Mouse (Mus musculus) lung, adult 2 months (tissue): ENCODE measurements at regions not wholly inside any gene's neighbourhood (a gene's known extent, or its start where the extent isn't known, plus 50 kb on each side); places are given as distances from the start of the nearest gene placed in this dataset.

Experiments
- DNase-seq: peaks from one replicate; pipeline ENCODE4 v3.0.0; 2022
- H3K4me1 ChIP-seq: fragments of 200-500 bp; 2 replicates; pipeline ENCODE4 v1.6.1; 2011; ENCODE audit warnings: low read length; ENCODE audit not compliant: control insufficient read depth, insufficient read depth
- H3K4me3 ChIP-seq: fragments of 200-500 bp; replicated peaks from 2 replicates; pipeline ENCODE3; 2011; ENCODE audit warnings: low read depth, mild to moderate bottlenecking, control low read depth, low read length; ENCODE audit errors: extremely low read depth
- CTCF ChIP-seq: fragments of 200-500 bp; IDR thresholded peaks from 2 replicates; pipeline ENCODE4 v1.5.1; 2011; ENCODE audit warnings: mild to moderate bottlenecking, low read length, control low read depth; ENCODE audit not compliant: insufficient read depth
- POLR2A ChIP-seq: fragments of 200-500 bp; IDR thresholded peaks from 2 replicates; pipeline ENCODE4 v1.6.1; 2011; ENCODE audit warnings: low read depth, mild to moderate bottlenecking, control low read depth, low read length, borderline replicate concordance; ENCODE audit errors: extremely low read depth
- WGBS: fragments of 180-500 bp; shearing (Covaris S2); methylation state at CpG from one replicate; pipeline ENCODE4 v1.1.7; 2018; 5-methylcytosine and 5-hydroxymethylcytosine counted together

DNA sequence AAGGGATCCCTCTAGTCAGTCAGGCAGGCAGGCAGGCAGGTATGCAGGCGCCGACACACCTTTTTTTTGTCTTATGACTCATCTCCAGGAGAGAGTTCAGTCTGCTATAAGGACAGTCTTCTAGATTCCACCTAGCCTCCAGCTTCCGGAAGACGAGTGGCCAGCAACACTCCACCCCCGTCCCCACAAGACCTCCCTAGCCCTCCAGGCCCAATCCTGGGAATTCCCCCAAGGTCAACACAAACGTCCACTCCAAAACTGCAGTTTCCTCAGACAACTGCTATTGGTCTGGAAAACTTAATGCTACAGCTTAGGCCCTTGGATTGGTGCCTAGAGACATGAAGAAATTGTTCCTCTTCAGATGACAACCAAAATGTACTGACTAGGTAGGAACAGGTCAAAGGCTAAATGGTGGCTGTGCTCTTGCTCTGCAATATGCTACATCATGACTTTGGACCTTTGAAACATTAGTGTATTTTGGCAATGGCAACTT is 233.3 kb upstream of the Ankrd55 start:
- no peaks in the 10 kb centered on the region for H3K4me1 ChIP-seq
- no peak for DNase-seq
- no peak overlapping the region for H3K4me3 ChIP-seq
- TF ChIP-seq CTCF = no peak
- TF ChIP-seq POLR2A = no peak
- WGBS = 57% methylated on average over 6 of the region's 6 CpGs

DNA sequence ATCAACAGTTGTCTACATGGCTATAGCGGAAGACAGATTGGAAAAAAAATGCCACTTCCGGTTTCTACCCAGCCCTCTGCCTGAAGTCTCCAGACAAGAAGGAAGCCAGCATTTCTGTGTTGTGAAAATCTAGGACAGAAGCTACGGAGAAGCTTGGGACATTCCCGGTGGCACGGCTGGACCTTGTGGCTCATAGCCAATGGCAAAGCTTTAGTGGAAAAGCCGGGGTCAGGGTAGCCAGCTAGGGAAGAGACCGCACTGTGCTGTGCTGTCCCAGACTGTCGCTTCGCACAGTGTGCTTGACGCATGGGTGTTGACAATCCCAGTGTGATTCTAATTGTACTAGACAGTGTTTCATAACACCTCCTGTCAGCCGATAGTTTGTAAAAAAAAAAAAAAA is 230.0 kb upstream of the Ankrd55 start:
- peak; percentile 12 for DNase-seq
- TF ChIP-seq POLR2A (no peak), CTCF (no peak)
- Histone ChIP-seq H3K4me1 (no peaks in the 10 kb centered on the region), H3K4me3 (no peak overlapping the region)
- WGBS = 44% methylated on average over 11 of the region's 11 CpGs

DNA sequence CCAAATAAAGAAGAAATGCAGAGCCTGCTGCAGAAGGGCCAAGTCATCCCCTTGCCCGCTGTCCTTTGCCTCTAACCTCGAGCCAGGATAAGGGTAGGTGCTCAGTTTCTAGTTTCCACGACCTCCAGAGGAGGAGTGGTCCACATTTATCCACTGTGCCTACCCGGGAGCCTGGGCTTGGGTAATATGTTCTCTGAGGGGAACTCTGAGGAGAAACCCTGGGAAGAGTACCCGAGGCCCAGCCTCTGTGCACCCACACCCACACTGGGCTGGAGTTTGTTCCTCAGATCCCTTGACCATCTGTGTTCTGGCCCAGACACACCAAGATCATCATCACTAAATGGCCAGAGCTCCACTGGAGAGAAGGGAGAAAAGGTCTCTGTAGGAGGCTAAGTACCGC is 229.5 kb upstream of the Ankrd55 start:
- 81% methylated on average over 6 of the region's 6 CpGs for WGBS
- Histone ChIP-seq H3K4me3 (no peak overlapping the region), H3K4me1 (no peaks in the 10 kb centered on the region)
- TF ChIP-seq POLR2A (no peak), CTCF (no peak)
- DNase-seq = no peak

DNA sequence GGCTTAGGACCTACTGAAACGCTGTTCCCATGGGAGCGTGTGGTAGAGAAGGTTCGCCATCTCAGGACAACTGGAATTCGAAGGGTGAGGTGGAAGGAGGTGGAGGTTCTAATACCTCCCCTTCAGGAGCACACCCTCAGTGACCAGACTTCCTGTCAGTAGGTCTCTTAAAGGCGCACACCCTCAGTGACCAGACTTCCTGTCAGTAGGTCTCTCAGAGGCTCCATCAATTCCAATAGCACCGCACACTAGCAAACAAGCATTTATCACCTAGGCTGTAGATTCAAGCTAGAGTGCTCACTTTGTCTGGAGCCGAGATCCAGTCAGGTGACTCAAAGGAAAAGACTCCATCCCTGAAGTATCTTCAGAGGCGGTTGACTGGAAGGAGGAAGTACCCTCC is 226.2 kb upstream of the Ankrd55 start:
- H3K4me1 ChIP-seq = no peaks in the 10 kb centered on the region
- DNase-seq = no peak
- WGBS = 73% methylated on average over 8 of the region's 8 CpGs

DNA sequence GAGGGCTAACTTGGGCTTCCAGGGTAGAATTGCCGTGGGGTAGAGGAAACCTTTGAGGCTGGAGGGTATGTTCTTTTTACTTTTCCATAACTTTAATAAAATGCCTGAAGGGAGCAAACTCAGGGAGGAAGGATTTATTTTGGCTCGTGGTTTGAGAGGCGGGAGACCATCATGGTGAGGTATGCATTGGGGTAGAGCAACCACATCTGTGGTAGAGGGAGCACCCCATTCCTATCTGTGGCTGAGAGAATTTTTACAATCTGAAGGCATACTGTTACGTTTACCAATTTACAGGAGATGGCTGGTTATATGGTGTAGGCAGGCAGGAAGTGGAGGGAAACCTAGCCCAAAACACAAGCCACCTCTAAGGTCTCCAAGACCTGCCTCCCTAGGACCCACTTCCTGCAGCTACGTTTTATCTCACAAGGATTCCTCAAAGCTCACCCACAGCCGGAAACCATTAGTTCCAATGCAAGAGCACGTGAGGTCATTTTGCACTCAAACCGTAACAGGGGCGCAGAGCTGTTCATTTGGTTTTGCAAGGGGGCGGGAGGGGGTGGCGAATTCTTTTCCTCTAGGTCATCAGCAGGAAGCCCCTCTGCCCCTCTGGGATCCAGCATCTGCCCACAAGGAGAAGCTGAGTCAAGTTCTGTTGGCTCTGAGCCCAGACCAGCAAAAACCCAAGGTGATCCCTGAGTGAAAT is 224.7 kb upstream of the Ankrd55 start:
- H3K4me1 ChIP-seq = no peaks in the 10 kb centered on the region; the same call in 1 of the 2 replicates
- no peak for DNase-seq
- WGBS = 44% methylated on average over 11 of the region's 11 CpGs
- no peak overlapping the region for H3K4me3 ChIP-seq
- TF ChIP-seq CTCF (no peak), POLR2A (no peak)

More for the DNA sequence above, 226.2 kb upstream of the Ankrd55 start:
- TF ChIP-seq POLR2A = no peak
- TF ChIP-seq CTCF = no peak
- H3K4me3 ChIP-seq = no peak overlapping the region

DNA sequence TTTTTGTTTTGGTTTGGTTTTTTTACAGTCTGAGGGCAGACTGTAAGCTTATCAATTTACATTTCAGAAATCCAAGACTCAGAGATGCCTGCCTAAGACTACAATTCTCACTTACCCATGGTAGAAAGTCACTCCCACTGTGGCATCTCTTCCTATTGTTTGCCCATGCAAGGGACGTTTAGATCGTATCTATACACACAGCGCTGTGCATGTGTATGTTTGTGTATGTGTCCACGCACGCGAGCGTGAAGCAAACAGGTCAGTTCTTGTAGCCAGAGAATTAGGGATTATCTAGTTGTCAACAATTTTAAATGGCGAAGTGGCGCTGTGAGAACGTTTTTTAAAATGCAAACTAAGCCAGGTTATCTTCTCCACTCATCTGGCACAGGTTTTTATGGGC is 223.6 kb upstream of the Ankrd55 start:
- 79% methylated on average over 10 of the region's 10 CpGs for WGBS

DNA sequence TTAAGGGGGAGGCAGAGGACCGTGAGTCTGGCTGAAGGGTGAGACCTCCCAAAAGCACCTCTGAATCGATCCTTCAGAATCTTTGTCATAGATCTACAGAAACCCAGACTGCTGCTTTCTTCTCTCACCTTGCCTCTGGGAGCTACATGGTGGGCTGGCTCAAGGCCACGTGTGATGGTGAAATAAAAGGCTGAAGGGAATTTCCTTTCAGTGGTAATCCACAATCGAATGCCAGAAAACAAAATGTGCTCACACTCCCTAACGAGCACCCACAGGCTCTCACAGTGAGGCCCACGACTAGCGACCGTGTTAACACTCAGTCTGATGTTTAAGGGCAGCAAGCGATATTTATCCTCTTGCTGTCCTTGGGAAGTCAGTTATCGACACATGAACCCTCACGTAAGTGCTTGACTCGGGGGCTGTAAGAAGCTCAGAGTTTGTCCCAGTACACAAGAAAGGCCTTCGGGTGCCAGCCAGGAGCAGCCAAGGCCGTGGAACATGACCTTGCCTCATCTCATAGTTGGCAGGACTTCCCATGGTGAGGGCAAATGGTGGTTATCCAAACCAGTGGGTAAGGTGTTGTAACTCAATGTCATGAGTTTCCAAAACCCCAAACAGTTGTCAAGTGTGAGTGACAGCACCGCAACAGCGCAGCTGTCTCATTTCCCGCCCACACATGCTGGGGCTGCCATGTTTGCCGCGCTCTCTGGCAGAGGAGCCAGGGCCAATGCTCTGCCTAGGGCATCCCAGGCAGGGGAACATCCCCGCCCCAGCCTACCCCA is 221.0 kb upstream of the Ankrd55 start:
- no peak for TF ChIP-seq POLR2A
- Histone ChIP-seq H3K4me3 (no peak overlapping the region), H3K4me1 (no peaks in the 10 kb centered on the region; the same call in 1 of the 2 replicates)
- WGBS = 68% methylated on average over 20 of the region's 20 CpGs
- no peak for DNase-seq

More for the DNA sequence above, 223.6 kb upstream of the Ankrd55 start:
- TF ChIP-seq CTCF (no peak), POLR2A (no peak)
- Histone ChIP-seq H3K4me1 (no peaks in the 10 kb centered on the region; the same call in 1 of the 2 replicates), H3K4me3 (no peak overlapping the region)
- DNase-seq = no peak

DNA sequence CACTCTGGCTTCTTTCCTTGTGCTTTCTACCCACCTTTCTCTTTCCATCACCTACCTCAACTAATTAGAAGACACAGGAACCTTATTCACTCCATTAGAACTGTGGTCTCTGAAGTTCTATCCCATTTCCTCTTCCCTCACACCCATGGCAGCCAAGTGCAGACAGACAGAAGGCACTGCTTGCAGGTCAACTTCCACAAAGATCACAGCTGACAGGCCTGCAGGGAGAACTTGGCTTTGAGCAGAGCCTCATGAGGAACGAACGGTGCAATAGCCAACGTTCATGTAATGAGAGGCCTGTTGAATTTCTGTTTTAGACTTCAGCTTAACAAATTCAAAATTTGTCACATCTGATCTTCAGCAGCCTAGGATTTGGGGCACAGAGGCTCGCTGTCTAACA is 217.5 kb upstream of the Ankrd55 start:
- Histone ChIP-seq H3K4me1 (no peaks in the 10 kb centered on the region; the same call in 1 of the 2 replicates), H3K4me3 (no peak overlapping the region)
- no peak for DNase-seq
- TF ChIP-seq POLR2A (no peak), CTCF (no peak)
- WGBS = 73% methylated on average over 4 of the region's 4 CpGs

DNA sequence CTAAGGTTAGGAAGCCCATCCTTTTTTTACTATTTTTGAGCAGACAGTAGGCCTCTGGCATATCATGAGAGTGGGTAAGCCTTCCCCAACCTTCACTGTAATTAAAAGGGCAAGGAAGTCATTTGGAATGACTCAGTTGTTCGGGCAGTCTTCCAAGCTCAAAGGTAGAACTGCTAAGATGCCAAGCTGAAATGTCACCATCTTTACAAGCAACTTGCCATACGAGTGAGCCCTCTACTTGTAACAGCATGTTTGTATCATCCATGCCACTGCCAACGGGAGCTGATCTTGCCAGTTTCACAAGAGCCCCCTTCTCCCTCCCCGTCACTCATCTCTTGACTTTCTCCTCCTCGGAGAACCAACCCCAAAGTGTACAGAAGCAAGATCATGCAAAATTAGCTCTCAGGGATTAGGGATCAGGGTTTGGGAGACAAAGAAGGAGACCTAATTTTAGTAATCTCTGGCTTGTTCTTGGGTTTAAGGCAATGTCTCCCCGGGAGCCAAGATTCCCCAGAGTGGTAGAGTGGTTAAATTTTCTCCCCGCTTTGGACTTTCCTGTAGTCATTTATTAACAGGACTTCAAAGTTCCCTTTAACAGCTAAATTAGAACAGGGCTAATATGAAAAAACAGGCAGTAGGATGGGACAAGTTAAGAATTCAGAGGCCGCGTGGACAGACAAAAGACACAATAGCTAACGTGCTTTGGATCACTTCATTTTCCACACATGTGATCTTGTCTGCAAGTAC is 216.9 kb upstream of the Ankrd55 start:
- 76% methylated on average over 10 of the region's 10 CpGs for WGBS
- no peaks in the 10 kb centered on the region; the same call in 1 of the 2 replicates for H3K4me1 ChIP-seq
- no peak overlapping the region for H3K4me3 ChIP-seq
- no peak for DNase-seq
- no peak for TF ChIP-seq CTCF
- TF ChIP-seq POLR2A = no peak

DNA sequence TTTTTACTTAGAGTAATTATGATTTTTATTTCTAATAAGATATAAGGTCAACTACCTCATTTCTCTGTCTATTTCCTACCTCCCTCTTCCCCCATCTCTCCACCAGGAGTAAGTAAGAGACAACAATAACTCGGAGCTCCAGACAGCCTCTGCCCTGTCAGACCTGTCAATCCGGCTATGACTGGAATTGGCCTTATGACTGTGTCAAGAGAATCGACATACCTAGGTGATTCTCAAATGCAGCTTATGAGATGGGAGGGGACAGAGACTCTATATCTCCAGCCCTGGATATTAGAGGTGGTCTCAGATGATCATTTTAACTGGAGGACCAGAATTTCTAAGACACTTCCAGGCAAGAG is 216.3 kb upstream of the Ankrd55 start:
- Histone ChIP-seq H3K4me3 (no peak overlapping the region), H3K4me1 (no peaks in the 10 kb centered on the region; the same call in 1 of the 2 replicates)
- DNase-seq = no peak
- TF ChIP-seq POLR2A = no peak
- no peak for TF ChIP-seq CTCF
- 70% methylated on average over 3 of the region's 3 CpGs for WGBS
